Comparison of ENCODE assay signal across 8 mouse cellular contexts in the genomic region with DNA sequence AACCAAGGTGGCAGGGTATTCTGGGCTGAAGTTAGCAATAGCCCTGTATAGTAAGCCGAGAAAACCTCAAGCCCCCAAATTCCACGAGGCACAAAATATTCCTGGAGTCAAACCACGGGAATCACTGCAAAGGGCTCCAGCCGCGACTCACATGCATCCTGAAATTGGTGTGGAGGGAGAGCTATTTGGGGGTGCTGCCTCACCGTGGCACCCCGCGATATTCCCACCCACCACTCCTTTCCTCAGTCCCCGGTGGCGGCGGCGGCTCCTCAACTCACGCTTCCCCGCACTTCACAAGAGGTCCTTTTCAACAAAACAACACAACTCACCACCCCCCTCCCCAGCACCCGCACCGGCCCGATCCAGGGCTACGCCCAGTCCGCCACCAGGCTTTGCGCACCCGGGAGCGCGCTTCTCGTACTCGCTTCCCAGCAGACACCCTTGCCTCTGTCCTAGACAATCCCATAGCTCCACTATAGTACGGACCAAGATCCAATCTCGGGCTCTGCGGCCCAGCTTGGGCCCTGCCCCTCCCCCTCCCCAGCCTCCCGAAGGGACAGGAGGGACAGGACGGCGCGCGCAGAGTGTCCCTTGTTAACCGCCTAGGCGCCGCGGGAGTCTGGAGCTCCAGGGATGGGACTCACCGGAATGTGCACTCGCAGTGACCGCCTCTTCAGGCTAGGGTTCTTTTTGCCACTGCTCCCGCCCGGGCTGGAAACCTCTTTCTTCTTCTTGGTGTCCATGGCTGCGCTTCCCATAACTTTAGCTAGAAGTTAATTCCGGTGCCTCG. TPM values are rescaled to one million over a fixed set of nuclear protein-coding genes. Genes with fewer than 3 reads are reported as not detected.
A peak's percentile ranks its signal among the peaks of the same experiment; 100 is the strongest.
DNase-seq lines count a peak whose midpoint lies in the region; ATAC-seq and TF ChIP-seq lines count a peak whose summit lies in the region.

No protein-coding gene starts in this region.

- no peaks in the 10 kb centered on the region for H3K79me2 ChIP-seq in heart, adult 2 months (replicated peaks; ENCODE audit: control insufficient read depth, insufficient read depth, low read length)

- intact Hi-C loops in left cerebral cortex, adult 2 months (cut with DNase I): loop anchor here (2.0 to 5.0 kb wide), 2 partner anchors 15 to 123 kb away; a partner anchor contains a TSS
- intact Hi-C loops in heart, adult 2 months (cut with DNase I): loop anchor here (10.0 kb wide), 1 partner anchor 415 kb away; a partner anchor contains a TSS

- WGBS in embryonic facial prominence, embryonic 11.5 days: under 1% methylated on average over 45 of the region's 45 CpGs
- 1% methylated on average over 45 of the region's 45 CpGs for WGBS in heart, adult 2 months
- WGBS in kidney, adult 2 months: 1% methylated on average over 45 of the region's 45 CpGs
- 3% methylated on average over 45 of the region's 45 CpGs for WGBS in liver, embryonic 11.5 days
- WGBS in midbrain, embryonic 16.5 days: 1% methylated on average over 45 of the region's 45 CpGs

- H3K4me2 ChIP-seq in embryonic facial prominence, embryonic 11.5 days (ENCODE audit: low read depth, low read length): peak overlapping the region; percentile 100
- peak overlapping the region; percentile 86 for H3K4me2 ChIP-seq in liver, embryonic 11.5 days
- H3K4me2 ChIP-seq in midbrain, embryonic 16.5 days (ENCODE audit: low read length): peak overlapping the region; percentile 100

- peak overlapping the region; percentile 4 for H3K9ac ChIP-seq in embryonic facial prominence, embryonic 11.5 days (replicated peaks; ENCODE audit: low read length)
- peak overlapping the region; percentile 48 for H3K9ac ChIP-seq in heart, adult 2 months (ENCODE audit: low read depth, low read length)
- H3K9ac ChIP-seq in liver, embryonic 11.5 days (ENCODE audit: low read depth, low read length): peak overlapping the region; percentile 44; the same call in 1 of the 2 replicates
- H3K9ac ChIP-seq in midbrain, embryonic 16.5 days (ENCODE audit: low read depth, low read length): peak overlapping the region; percentile 66

- H3K27me3 ChIP-seq in embryonic facial prominence, embryonic 11.5 days (ENCODE audit: control insufficient read depth, insufficient read depth, low read length): peaks cover 33% of the 10 kb centered on the region
- no peaks in the 10 kb centered on the region for H3K27me3 ChIP-seq in heart, adult 2 months (ENCODE audit: control insufficient read depth, insufficient read depth, low read length)
- no peaks in the 10 kb centered on the region for H3K27me3 ChIP-seq in kidney, adult 2 months (replicated peaks; ENCODE audit: control insufficient read depth, insufficient read depth, low read length)
- peaks cover 48% of the 10 kb centered on the region for H3K27me3 ChIP-seq in liver, embryonic 11.5 days (replicated peaks; ENCODE audit: control insufficient read depth, insufficient read depth, low read length)
- peaks cover 31% of the 10 kb centered on the region for H3K27me3 ChIP-seq in midbrain, embryonic 16.5 days (ENCODE audit: control insufficient read depth, insufficient read depth, low read depth, low read length)

- H3K36me3 ChIP-seq in embryonic facial prominence, embryonic 11.5 days (replicated peaks; ENCODE audit: control insufficient read depth, insufficient read depth, low read depth, low read length): no peaks in the 10 kb centered on the region
- H3K36me3 ChIP-seq in heart, adult 2 months (ENCODE audit: control insufficient read depth, insufficient read depth, low read length): no peaks in the 10 kb centered on the region
- H3K36me3 ChIP-seq in kidney, adult 2 months (ENCODE audit: control insufficient read depth, insufficient read depth, low read length): no peaks in the 10 kb centered on the region
- no peaks in the 10 kb centered on the region for H3K36me3 ChIP-seq in liver, embryonic 11.5 days (ENCODE audit: control insufficient read depth, insufficient read depth, low read length)
- no peaks in the 10 kb centered on the region for H3K36me3 ChIP-seq in midbrain, embryonic 16.5 days (ENCODE audit: control insufficient read depth, insufficient read depth, low read length)

- no peaks in the 10 kb centered on the region for H3K9me3 ChIP-seq in embryonic facial prominence, embryonic 11.5 days (replicated peaks; ENCODE audit: control insufficient read depth, low read length)
- no peaks in the 10 kb centered on the region for H3K9me3 ChIP-seq in liver, embryonic 11.5 days (ENCODE audit: control insufficient read depth, low read length)
- H3K9me3 ChIP-seq in midbrain, embryonic 16.5 days (replicated peaks; ENCODE audit: control insufficient read depth, low read length, poor library complexity, severe bottlenecking): no peaks in the 10 kb centered on the region

- peak overlapping the region; percentile 75 for H3K27ac ChIP-seq in left cerebral cortex, adult 2 months
- no peak overlapping the region for H3K27ac ChIP-seq in embryonic facial prominence, embryonic 11.5 days (replicated peaks; ENCODE audit: low read depth, low read length)
- peak overlapping the region; percentile 82 for H3K27ac ChIP-seq in heart, adult 2 months
- H3K27ac ChIP-seq in kidney, adult 2 months (ENCODE audit: insufficient read depth, low read depth, low read length): peak overlapping the region; percentile 81
- H3K27ac ChIP-seq in liver, embryonic 11.5 days (ENCODE audit: low read depth, low read length): no peak overlapping the region
- H3K27ac ChIP-seq in midbrain, embryonic 16.5 days (ENCODE audit: low read length): no peak overlapping the region

- DNase-seq in left cerebral cortex, adult 2 months (ENCODE audit: extremely low spot score in 1 of 2, low spot score in 2 of 2): peak; percentile 43 to 60
- DNase-seq in left cerebral cortex, adult 8-10 months (ENCODE audit: low spot score in 2 of 2): no peak
- peak; percentile 46 for DNase-seq in embryonic facial prominence, embryonic 11.5 days (ENCODE audit: low spot score)
- peak; percentile 74 to 77 for DNase-seq in heart, adult 2 months
- DNase-seq in kidney, adult 2 months: peak; percentile 68
- peak; percentile 51 for DNase-seq in liver, embryonic 11.5 days (ENCODE audit: low spot score)
- DNase-seq in testis, postnatal 10 days (ENCODE audit: low spot score): peak; percentile 70

- TF ChIP-seq EP300 in heart, adult 2 months (IDR thresholded peaks at IDR 0.05; ENCODE audit: insufficient read depth, low read depth, low read length): no peak

- peak; percentile 76 for ATAC-seq in embryonic facial prominence, embryonic 11.5 days (replicated peaks; ENCODE audit: insufficient number of reproducible peaks, low FRiP score, low TSS enrichment, low read depth)
- ATAC-seq in liver, embryonic 11.5 days (replicated peaks; ENCODE audit: low FRiP score): peak; percentile 37
- ATAC-seq in midbrain, embryonic 16.5 days: peak; percentile 79

- no peak; the same call in 1 of the 2 replicates for TF ChIP-seq CTCF in left cerebral cortex, adult 2 months (IDR thresholded peaks at IDR 0.05)
- TF ChIP-seq CTCF in heart, adult 2 months (IDR thresholded peaks at IDR 0.05): no peak
- no peak for TF ChIP-seq CTCF in kidney, adult 2 months (conservative IDR thresholded peaks at IDR 0.05; ENCODE audit: insufficient read depth, insufficient read length, low read depth, low read length)

- H3K4me3 ChIP-seq in left cerebral cortex, adult 2 months: peak overlapping the region; percentile 84
- H3K4me3 ChIP-seq in embryonic facial prominence, embryonic 11.5 days (ENCODE audit: low read depth, low read length): peak overlapping the region; percentile 51
- H3K4me3 ChIP-seq in heart, adult 2 months: peak overlapping the region; percentile 89
- peak overlapping the region; percentile 54 for H3K4me3 ChIP-seq in kidney, adult 2 months (ENCODE audit: insufficient read depth, low read depth, low read length)
- peak overlapping the region; percentile 57 for H3K4me3 ChIP-seq in liver, embryonic 11.5 days (ENCODE audit: low read depth, low read length)
- peak overlapping the region; percentile 65 for H3K4me3 ChIP-seq in midbrain, embryonic 16.5 days (ENCODE audit: low read depth, low read length)

- H3K4me1 ChIP-seq in embryonic facial prominence, embryonic 11.5 days (ENCODE audit: control insufficient read depth, insufficient read depth, low read length): peaks cover 4% of the 10 kb centered on the region; the same call in 1 of the 2 replicates
- H3K4me1 ChIP-seq in heart, adult 2 months (ENCODE audit: control insufficient read depth, insufficient read depth, low read length): peaks cover 8% of the 10 kb centered on the region; the same call in 1 of the 2 replicates
- H3K4me1 ChIP-seq in kidney, adult 2 months (ENCODE audit: control insufficient read depth, insufficient read depth, low read length): peaks cover 8% of the 10 kb centered on the region; the same call in 1 of the 2 replicates
- no peaks in the 10 kb centered on the region for H3K4me1 ChIP-seq in liver, embryonic 11.5 days (replicated peaks; ENCODE audit: control insufficient read depth, insufficient read depth, low read length)
- H3K4me1 ChIP-seq in midbrain, embryonic 16.5 days (ENCODE audit: control insufficient read depth, insufficient read depth, low read length): peaks cover 6% of the 10 kb centered on the region; the same call in 1 of the 2 replicates

- TF ChIP-seq POLR2A in heart, adult 2 months (IDR thresholded peaks at IDR 0.05; ENCODE audit: insufficient read depth, low read depth, low read length): no peak; the same call in 1 of the 2 replicates
- no peak for TF ChIP-seq POLR2A in kidney, adult 2 months (IDR thresholded peaks at IDR 0.05; ENCODE audit: low read depth, low read length)

RNA-seq across cellular contexts. Expression of a gene that starts 0.9 kb away (rescaled TPM):
- 100 to 1,000 TPM; 113 to 118 TPM for total RNA-seq in left cerebral cortex, adult 2 months (2021)
- total RNA-seq in left cerebral cortex, adult 8-10 months (2022): 100 to 1,000 TPM; 108 to 122 (median 112) TPM
- polyA plus RNA-seq in embryonic facial prominence, embryonic 11.5 days (2014; fragmentation: Nextera tagmentation; extraction: Ambion mirVana): 41.2 TPM in 2 replicates
- 10 to 100 TPM; 23.9 to 25.9 TPM for total RNA-seq in heart, adult 2 months (2021)
- polyA plus RNA-seq in heart, adult 2 months (2012; rRNA removed): 25.2 and 30.0 TPM in 2 replicates
- polyA plus RNA-seq in kidney, adult 2 months (2012; rRNA removed): 29.5 and 36.8 TPM in 2 replicates
- 12.8 and 15.8 TPM in 2 replicates for polyA plus RNA-seq in liver, embryonic 11.5 days (2014; fragmentation: Nextera tagmentation; extraction: Ambion mirVana)
- polyA plus RNA-seq in midbrain, embryonic 16.5 days (2015; fragmentation: Nextera tagmentation; extraction: Ambion mirVana): 112 and 118 TPM in 2 replicates

Comparison
In these comparisons a context has a peak if more than half of its experiments do, and no peak if none do; other contexts are left out.
1. DNase-seq: peak in left cerebral cortex, adult 2 months (2 of 2), embryonic facial prominence, embryonic 11.5 days (single experiment), heart, adult 2 months (2 of 2), kidney, adult 2 months (single experiment), liver, embryonic 11.5 days (single experiment) and testis, postnatal 10 days (single experiment); none in left cerebral cortex, adult 8-10 months (0 of 2).
2. H3K27ac ChIP-seq: peak in left cerebral cortex, adult 2 months (single experiment), heart, adult 2 months (single experiment) and kidney, adult 2 months (single experiment); none in embryonic facial prominence, embryonic 11.5 days (single experiment), liver, embryonic 11.5 days (single experiment) and midbrain, embryonic 16.5 days (single experiment).
3. H3K9ac ChIP-seq: peak in every context shown above with its lines; median percentile 66 in midbrain, embryonic 16.5 days; 48 in heart, adult 2 months; 44 in liver, embryonic 11.5 days; 4 in embryonic facial prominence, embryonic 11.5 days.
4. Peak in every context shown above with its lines, with median percentiles within 50 percentile points of each other: H3K4me3 ChIP-seq, ATAC-seq and H3K4me2 ChIP-seq.